Mouse (Mus musculus): ENCODE data around the gene Gnpat. TPM values are rescaled to one million over a fixed set of nuclear protein-coding genes. Genes with fewer than 3 reads are reported as not detected.

Gnpat gene
- polyA plus RNA-seq, 1 experiment from 2014 or later = 95.4 TPM

DNA sequence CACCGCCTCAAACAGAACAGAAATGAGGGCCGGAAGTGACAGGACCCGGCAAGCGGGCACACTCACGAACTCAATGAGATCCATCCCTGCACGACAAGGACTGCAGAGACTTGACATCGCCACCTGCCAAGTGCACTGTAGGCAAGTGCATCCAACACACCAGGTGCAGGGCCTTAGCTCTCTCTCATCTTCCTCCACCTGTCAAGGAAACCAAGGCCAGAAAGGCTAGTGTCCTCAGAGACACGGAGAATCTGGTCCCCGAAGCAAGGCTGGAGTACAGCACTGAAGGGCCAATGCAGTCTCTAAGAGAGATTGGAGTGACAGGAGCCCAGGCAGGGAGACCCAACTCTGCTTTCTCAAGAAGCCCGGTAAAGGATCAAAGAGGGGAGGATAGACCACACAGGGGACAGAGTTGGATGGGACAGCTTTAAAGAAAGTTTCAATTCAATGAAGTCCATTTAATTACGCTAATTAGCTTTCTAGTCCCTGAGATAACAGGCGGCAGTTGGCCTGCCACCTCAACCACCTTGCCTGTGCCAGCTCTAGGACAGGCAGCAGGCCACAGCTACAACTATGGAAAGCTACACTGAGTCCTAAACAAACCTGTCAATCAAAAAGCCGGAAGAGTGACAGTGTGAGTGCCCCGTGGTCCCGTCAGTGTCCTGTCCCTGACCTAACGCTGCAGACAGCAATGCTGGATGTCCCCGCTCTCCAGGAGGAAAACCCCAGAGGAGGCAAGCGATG, 55.1 kb downstream of the Gnpat start:
- H3K4me2 ChIP-seq = no peak overlapping the region
- no peak overlapping the region for H3K4me3 ChIP-seq (ENCODE audit: low read depth, low read length)
- peaks cover 35% of the 10 kb centered on the region for H3K4me1 ChIP-seq (ENCODE audit: control insufficient read depth, insufficient read depth, low read length)
- H3K9me3 ChIP-seq (replicated peaks; ENCODE audit: control insufficient read depth, low read length) = no peaks in the 10 kb centered on the region; the same call in 1 of the 2 replicates
- ATAC-seq (replicated peaks; ENCODE audit: insufficient number of reproducible peaks, low FRiP score, low TSS enrichment) = no peak
- no peak overlapping the region for H3K9ac ChIP-seq (ENCODE audit: low read depth, low read length)
- H3K27me3 ChIP-seq (ENCODE audit: control insufficient read depth, insufficient read depth, low read length) = no peaks in the 10 kb centered on the region
- H3K36me3 ChIP-seq (ENCODE audit: control insufficient read depth, insufficient read depth, low read length) = peaks cover 19% of the 10 kb centered on the region
- H3K27ac ChIP-seq (ENCODE audit: low read depth, low read length) = no peak overlapping the region
- WGBS (ENCODE audit: insufficient replicate concordance) = 75% methylated on average over 18 of the region's 18 CpGs

DNA sequence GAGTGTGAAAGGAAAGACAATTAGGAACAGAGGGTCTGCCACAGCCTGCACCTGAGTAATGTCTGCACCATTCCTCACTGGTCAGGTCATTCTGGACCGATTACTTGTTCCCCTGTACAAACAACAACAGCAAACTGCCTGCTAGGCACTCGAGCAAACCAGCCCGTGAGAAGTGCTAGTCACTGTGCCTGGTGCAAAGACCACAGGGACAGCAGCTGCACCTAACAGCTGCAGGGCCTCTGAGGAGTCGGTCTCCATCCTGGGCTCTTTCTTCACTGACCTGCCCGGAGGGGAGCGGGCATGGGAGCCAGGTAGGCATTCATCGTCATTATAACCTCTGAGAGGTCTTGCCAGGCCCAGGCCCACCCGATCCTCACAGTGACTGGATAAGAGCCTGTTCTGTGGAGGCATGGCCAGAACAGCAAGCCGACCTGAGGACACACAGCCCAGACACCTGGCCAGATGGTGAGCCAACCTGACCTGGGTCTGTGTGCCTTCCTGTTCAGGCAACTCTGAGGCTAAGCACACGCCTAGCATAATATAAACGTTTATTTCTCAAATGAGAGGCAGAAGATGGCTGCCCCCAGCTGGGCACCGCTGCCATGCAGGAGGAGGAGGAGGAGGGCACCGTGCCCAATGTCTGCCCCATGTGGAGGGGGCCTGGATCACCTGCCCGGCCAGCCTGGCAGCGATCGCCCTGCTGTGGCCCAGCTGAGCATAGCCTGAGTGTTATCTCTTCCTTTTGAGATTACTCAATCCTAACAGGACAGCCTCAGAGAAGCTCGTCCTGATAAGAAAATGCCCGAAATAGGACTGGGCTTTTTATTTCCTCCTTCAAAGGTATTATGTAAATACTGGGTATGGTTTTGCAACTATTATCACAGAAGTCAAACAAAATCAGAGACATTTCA, 58.8 kb downstream of the Gnpat start:
- Histone ChIP-seq H3K4me2 (peak overlapping the region; percentile 23; the same call in 1 of the 2 replicates), H3K36me3 (ENCODE audit: control insufficient read depth, insufficient read depth, low read length) (no peaks in the 10 kb centered on the region), H3K4me1 (ENCODE audit: control insufficient read depth, insufficient read depth, low read length) (peaks cover 44% of the 10 kb centered on the region), H3K27ac (ENCODE audit: low read depth, low read length) (no peak overlapping the region), H3K27me3 (ENCODE audit: control insufficient read depth, insufficient read depth, low read length) (no peaks in the 10 kb centered on the region), H3K9me3 (replicated peaks; ENCODE audit: control insufficient read depth, low read length) (no peaks in the 10 kb centered on the region), H3K9ac (ENCODE audit: low read depth, low read length) (no peak overlapping the region), H3K4me3 (ENCODE audit: low read depth, low read length) (no peak overlapping the region)
- WGBS (ENCODE audit: insufficient replicate concordance) = 50% methylated on average over 18 of the region's 18 CpGs
- ATAC-seq (replicated peaks; ENCODE audit: insufficient number of reproducible peaks, low FRiP score, low TSS enrichment) = no peak

DNA sequence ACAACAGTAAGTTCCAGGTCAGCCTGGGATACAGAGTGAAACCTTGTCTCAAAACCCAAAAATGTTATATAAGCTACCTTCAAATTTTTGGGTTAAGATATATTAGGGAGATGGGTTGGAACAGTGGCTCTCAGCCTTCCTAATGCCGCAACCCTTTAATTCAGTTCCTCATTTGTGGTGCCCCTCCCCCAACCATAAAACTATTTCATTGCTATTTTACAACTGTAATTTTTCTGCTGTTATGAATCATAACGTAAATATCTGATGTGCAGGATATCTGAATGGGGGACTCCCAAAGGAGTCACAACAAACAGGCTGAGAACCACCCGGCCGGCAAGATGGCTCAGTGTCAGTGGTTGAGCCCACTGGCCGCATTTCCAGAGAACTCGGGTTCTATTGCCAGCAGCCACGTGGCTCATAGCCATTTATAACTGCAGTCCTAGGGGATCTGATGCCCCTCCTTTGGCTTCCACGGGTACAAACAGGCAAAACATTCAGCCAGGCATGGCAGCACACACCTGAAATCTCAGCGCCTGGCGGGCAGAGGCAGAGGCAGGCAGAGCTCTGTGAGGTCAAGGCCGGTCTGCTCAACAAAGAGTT, 59.8 kb downstream of the Gnpat start:
- Histone ChIP-seq H3K27ac (ENCODE audit: low read depth, low read length) (no peak overlapping the region), H3K27me3 (ENCODE audit: control insufficient read depth, insufficient read depth, low read length) (no peaks in the 10 kb centered on the region), H3K9me3 (replicated peaks; ENCODE audit: control insufficient read depth, low read length) (no peaks in the 10 kb centered on the region), H3K4me3 (ENCODE audit: low read depth, low read length) (no peak overlapping the region), H3K4me2 (no peak overlapping the region), H3K9ac (ENCODE audit: low read depth, low read length) (no peak overlapping the region), H3K4me1 (ENCODE audit: control insufficient read depth, insufficient read depth, low read length) (peaks cover 43% of the 10 kb centered on the region), H3K36me3 (ENCODE audit: control insufficient read depth, insufficient read depth, low read length) (no peaks in the 10 kb centered on the region)
- ATAC-seq (replicated peaks; ENCODE audit: insufficient number of reproducible peaks, low FRiP score, low TSS enrichment) = no peak
- WGBS (ENCODE audit: insufficient replicate concordance) = 77% methylated on average over 11 of the region's 11 CpGs

DNA sequence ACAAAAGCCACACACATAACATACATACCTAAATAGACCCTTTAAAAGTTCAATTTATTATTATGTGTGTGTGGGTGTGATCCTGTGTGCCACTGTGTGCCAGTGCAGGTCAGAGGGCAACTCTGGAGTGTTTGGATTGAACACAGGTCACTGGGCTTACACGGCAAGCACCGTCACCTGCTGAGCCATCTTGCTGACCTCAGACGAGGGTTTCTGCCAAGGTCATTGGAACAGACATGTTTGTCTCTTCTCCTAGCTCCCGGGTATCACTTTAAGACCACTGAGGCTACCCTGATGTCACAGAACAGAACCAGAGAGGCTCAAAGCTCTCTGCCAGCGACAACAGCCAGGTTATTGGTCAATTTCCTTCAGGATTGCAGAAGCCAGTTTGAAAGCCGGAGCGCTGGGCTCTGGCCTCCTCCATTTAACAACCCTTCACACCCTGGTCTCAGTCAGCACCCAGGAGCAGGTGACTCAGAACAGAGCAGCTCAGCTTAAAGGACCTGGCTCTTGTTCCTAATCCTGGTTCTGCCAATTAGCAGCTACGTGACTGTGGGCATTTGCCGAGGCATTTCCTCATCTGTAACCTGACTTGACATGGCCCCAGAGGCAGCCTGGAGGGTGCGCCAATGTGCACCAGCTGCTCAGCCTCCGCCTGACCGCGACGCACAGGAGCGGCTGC, 61.3 kb downstream of the Gnpat start:
- no peak overlapping the region for H3K27ac ChIP-seq (ENCODE audit: low read depth, low read length)
- H3K4me1 ChIP-seq (ENCODE audit: control insufficient read depth, insufficient read depth, low read length) = peaks cover 48% of the 10 kb centered on the region
- 83% methylated on average over 15 of the region's 15 CpGs for WGBS (ENCODE audit: insufficient replicate concordance)

DNA sequence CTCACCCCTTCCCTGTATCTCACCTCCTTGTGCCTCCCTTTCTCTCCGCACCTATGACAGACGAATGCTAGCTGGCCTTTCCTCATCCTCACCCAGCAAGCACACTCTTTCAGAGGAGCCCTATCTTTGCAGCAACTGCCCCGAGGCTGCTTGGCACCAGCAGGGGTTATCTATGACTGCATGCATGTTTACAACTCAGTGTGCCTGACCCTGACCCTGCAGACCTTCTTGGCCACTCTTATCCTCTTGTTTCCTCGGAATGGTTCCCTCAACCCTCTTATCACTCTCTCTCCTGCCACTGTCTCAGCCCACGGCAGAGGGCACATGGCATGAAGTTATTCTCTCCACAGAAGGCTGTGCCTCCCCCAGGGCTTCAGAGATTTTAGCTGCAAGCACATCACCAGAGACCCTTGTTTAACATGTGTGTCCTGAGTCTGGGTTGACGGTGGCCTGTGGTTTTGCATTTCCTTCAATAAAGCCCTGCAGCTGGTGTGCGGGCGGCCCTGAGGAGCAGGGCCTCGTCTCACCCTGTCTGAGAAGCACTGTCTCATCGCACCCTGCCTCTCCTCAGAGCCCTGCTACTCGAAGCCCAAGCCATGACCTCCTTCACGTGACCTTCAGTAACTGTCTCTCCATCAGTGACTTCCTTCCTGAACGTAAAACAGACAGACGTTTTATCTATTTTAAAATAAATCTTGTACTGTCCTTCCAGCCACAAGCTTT, 62.9 kb downstream of the Gnpat start:
- no peak overlapping the region for H3K4me2 ChIP-seq
- no peak overlapping the region for H3K4me3 ChIP-seq (ENCODE audit: low read depth, low read length)
- H3K9me3 ChIP-seq (replicated peaks; ENCODE audit: control insufficient read depth, low read length) = no peaks in the 10 kb centered on the region
- WGBS (ENCODE audit: insufficient replicate concordance) = 35% methylated on average over 14 of the region's 14 CpGs
- H3K4me1 ChIP-seq (ENCODE audit: control insufficient read depth, insufficient read depth, low read length) = peaks cover 60% of the 10 kb centered on the region
- H3K9ac ChIP-seq (ENCODE audit: low read depth, low read length) = no peak overlapping the region
- ATAC-seq (replicated peaks; ENCODE audit: insufficient number of reproducible peaks, low FRiP score, low TSS enrichment) = no peak
- H3K27me3 ChIP-seq (ENCODE audit: control insufficient read depth, insufficient read depth, low read length) = no peaks in the 10 kb centered on the region
- 0 out of 2 replicates have a peak, but pooled peaks cover 2% of the 10 kb centered on the region for H3K36me3 ChIP-seq (ENCODE audit: control insufficient read depth, insufficient read depth, low read length)
- peak overlapping the region; percentile 70 for H3K27ac ChIP-seq (ENCODE audit: low read depth, low read length)

More for the DNA sequence above, 61.3 kb downstream of the Gnpat start:
- Histone ChIP-seq H3K27me3 (ENCODE audit: control insufficient read depth, insufficient read depth, low read length) (no peaks in the 10 kb centered on the region), H3K4me2 (no peak overlapping the region), H3K9me3 (replicated peaks; ENCODE audit: control insufficient read depth, low read length) (no peaks in the 10 kb centered on the region), H3K36me3 (ENCODE audit: control insufficient read depth, insufficient read depth, low read length) (no peaks in the 10 kb centered on the region), H3K4me3 (ENCODE audit: low read depth, low read length) (no peak overlapping the region), H3K9ac (ENCODE audit: low read depth, low read length) (no peak overlapping the region)
- no peak for ATAC-seq (replicated peaks; ENCODE audit: insufficient number of reproducible peaks, low FRiP score, low TSS enrichment)

DNA sequence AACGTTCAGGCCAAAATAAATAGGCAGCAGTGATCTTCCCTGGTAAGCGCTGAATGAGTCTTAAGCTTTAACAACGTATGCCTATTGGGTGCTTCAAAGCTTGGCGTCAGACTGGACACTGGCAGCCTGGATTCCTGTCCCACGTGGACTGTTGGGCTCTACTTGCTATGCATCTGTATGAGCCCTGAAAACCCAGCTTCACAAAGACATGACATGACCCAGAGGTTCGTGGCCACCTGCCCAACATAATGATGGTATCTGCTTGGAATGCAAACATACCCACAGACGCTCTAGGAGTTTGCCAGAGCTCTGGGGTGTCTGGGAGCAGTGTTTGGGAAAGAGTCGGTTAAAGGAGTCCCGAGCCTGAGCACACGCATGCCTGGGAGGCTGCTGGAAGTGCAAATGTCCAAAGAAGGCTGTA, 63.5 kb downstream of the Gnpat start:
- peak; percentile 31; the same call in 1 of the 2 replicates for ATAC-seq (replicated peaks; ENCODE audit: insufficient number of reproducible peaks, low FRiP score, low TSS enrichment)
- 36% methylated on average over 10 of the region's 10 CpGs for WGBS (ENCODE audit: insufficient replicate concordance)
- H3K4me1 ChIP-seq (ENCODE audit: control insufficient read depth, insufficient read depth, low read length) = peaks cover 59% of the 10 kb centered on the region
- no peak overlapping the region for H3K9ac ChIP-seq (ENCODE audit: low read depth, low read length)
- H3K36me3 ChIP-seq (ENCODE audit: control insufficient read depth, insufficient read depth, low read length) = 0 out of 2 replicates have a peak, but pooled peaks cover 2% of the 10 kb centered on the region
- 0 out of 2 replicates have a peak overlapping the region, but pooled peaks have one; percentile 20 for H3K4me2 ChIP-seq
- H3K27me3 ChIP-seq (ENCODE audit: control insufficient read depth, insufficient read depth, low read length) = no peaks in the 10 kb centered on the region
- H3K27ac ChIP-seq (ENCODE audit: low read depth, low read length) = peak overlapping the region; percentile 70
- no peak overlapping the region for H3K4me3 ChIP-seq (ENCODE audit: low read depth, low read length)
- H3K9me3 ChIP-seq (replicated peaks; ENCODE audit: control insufficient read depth, low read length) = no peaks in the 10 kb centered on the region

DNA sequence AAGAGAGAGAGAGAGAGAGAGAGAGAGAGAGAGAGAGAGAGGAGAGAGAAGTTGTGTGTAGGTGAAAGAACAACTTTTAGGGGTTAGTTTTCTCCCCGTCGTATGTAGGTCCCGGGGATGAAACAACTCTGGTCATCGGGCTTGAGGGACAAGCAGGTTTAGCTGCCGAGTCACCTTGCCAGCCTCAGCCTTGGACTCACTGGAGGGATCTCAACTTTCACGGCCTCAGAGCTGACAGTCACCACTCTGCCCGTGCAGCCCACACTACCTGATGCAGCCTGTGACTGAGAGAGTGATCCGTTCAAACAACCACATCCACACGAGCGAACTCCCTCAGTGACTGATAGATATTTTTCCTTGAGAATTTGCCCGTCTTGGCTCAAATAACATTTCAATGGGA, 66.2 kb downstream of the Gnpat start:
- Histone ChIP-seq H3K4me3 (ENCODE audit: low read depth, low read length) (no peak overlapping the region), H3K27ac (ENCODE audit: low read depth, low read length) (no peak overlapping the region), H3K4me2 (no peak overlapping the region), H3K9ac (ENCODE audit: low read depth, low read length) (no peak overlapping the region), H3K36me3 (ENCODE audit: control insufficient read depth, insufficient read depth, low read length) (0 out of 2 replicates have a peak, but pooled peaks cover 2% of the 10 kb centered on the region), H3K27me3 (ENCODE audit: control insufficient read depth, insufficient read depth, low read length) (no peaks in the 10 kb centered on the region), H3K4me1 (ENCODE audit: control insufficient read depth, insufficient read depth, low read length) (peaks cover 39% of the 10 kb centered on the region), H3K9me3 (replicated peaks; ENCODE audit: control insufficient read depth, low read length) (no peaks in the 10 kb centered on the region)
- WGBS (ENCODE audit: insufficient replicate concordance) = 74% methylated on average over 11 of the region's 11 CpGs
- ATAC-seq (replicated peaks; ENCODE audit: insufficient number of reproducible peaks, low FRiP score, low TSS enrichment) = no peak

Measured in heart, embryonic 11.5 days (tissue).